Mouse (Mus musculus): ENCODE data around the gene Cntn5. TPM values are rescaled to one million over a fixed set of nuclear protein-coding genes. Genes with fewer than 3 reads are reported as not detected.

Gene Cntn5
- total RNA-seq, 2 experiments from 2014 or later, result not detected

DNA sequence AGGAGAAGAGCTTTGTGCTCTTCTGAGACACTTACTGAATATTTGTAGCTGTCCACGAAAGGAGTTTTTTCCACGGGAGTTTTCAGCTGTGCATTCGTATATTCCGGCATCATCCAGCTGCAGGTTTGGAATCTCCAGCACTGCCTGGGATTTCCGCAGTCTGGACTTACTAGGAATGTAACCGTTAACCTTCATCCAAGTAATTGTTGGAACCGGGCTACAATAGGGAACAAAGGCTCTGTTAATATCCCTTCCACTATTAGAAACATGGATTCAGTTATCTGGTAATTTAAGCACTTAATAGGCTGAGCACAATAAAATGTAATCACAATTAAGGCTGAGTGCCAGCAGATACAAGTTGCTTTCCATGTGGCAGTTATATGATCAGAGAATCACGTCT is 920.5 kb downstream of the Cntn5 start:
- no peak for ATAC-seq (replicated peaks; ENCODE audit: low FRiP score, poor library complexity, severe bottlenecking)

DNA sequence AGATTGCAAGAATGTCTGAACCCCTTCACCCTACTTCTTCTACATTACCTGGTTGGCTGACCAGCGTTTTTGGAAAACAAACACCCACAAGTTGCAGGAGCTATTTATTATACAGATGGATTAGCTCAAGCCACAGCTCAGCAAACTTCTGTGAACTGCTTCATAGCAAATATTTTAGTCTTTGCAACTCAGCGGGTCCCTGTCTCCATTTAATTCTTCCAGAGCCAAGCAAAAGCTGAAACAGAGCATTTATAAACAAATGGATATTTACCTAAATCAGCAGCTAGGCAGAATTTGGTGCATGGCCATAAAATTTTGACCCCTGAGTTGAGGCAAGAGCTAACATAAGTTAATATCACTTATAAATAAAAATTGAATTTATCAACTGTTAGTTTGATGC is 921.4 kb downstream of the Cntn5 start:
- no peak for ATAC-seq (replicated peaks; ENCODE audit: low FRiP score, poor library complexity, severe bottlenecking)

DNA sequence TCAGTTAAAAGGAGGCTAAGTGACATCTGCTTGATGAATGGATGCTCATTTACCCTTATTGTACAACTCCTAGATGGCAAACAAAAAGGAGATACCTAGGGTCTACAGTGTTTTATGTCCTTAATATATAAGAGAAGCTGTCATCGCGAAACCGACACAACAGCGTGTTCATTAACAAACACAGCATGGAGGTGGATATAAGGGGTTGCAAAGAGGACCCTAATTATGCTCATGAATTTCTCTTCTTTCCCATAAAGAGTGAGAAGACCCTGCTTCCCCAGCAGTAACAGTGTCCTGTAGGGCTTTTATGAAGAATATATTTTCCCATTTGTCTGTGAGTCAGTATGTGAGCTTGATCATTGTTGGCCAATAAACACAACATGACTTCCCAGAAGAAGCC is 939.2 kb downstream of the Cntn5 start:
- no peak for ATAC-seq (replicated peaks; ENCODE audit: low FRiP score, poor library complexity, severe bottlenecking)

DNA sequence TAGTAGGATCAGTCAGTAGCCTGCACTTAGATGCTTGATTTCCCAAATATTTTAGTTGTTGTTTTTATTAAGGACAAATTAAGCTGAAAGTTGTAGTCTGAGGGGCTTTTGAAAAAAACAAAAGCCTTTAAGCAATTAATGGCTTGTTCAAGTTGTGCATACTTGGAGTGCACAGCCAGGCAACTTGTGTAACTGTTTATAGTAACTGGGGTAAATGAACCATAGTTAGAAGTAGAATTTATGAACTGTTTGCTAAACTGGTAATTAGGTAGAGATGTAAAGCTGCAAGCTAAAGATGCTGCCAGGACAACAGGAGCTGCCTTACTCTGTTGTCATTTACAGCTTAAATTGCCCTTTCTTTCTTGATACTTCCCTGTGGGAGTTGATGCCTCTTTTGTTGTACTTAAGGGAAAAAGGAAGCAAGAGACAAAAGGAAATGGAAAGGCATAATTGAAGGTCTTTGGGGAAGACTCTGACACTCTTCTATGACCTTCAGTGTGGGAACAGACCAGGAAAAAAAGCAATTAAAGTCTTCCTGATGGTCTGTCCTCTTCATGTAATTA is 943.9 kb downstream of the Cntn5 start:
- no peak for ATAC-seq (replicated peaks; ENCODE audit: low FRiP score, poor library complexity, severe bottlenecking)

DNA sequence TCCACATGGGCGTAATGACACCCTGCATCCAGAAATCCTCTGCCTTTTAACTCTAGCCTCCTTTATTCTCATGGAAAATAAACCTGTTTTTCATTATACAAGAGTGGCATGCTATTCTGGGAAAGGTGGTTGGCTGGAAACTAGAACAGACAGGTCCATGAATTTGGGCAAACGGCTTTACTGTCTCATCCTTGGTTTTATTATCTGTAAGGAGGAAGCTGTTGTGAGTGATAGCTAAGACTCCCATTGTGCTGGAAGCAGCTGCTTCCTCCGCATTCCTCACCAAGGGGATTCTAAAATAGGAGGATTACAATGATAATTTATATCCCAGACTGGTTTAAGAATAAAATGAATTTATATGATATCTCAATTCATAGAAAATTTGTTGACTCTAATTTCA is 955.2 kb downstream of the Cntn5 start:
- no peak for ATAC-seq (replicated peaks; ENCODE audit: low FRiP score, poor library complexity, severe bottlenecking)

DNA sequence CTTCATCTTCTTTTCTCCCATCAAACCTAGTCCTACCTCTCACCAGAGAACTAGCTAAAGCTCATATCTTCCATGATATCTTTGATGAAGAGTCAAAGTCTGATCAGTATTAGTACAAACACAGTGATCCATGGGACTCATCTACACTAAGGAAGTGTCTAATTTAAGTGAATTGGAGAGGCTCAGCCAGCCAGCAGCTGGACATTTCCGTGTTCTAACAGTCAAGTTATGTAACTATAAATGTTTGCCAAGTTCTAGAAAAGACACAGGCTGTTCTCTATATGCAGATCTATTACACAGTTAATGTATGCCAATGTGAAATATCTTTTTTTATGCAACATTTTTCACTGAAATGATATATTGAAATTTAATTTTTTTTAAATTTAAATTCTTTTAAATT is 959.7 kb downstream of the Cntn5 start:
- no peak for ATAC-seq (replicated peaks; ENCODE audit: low FRiP score, poor library complexity, severe bottlenecking)

DNA sequence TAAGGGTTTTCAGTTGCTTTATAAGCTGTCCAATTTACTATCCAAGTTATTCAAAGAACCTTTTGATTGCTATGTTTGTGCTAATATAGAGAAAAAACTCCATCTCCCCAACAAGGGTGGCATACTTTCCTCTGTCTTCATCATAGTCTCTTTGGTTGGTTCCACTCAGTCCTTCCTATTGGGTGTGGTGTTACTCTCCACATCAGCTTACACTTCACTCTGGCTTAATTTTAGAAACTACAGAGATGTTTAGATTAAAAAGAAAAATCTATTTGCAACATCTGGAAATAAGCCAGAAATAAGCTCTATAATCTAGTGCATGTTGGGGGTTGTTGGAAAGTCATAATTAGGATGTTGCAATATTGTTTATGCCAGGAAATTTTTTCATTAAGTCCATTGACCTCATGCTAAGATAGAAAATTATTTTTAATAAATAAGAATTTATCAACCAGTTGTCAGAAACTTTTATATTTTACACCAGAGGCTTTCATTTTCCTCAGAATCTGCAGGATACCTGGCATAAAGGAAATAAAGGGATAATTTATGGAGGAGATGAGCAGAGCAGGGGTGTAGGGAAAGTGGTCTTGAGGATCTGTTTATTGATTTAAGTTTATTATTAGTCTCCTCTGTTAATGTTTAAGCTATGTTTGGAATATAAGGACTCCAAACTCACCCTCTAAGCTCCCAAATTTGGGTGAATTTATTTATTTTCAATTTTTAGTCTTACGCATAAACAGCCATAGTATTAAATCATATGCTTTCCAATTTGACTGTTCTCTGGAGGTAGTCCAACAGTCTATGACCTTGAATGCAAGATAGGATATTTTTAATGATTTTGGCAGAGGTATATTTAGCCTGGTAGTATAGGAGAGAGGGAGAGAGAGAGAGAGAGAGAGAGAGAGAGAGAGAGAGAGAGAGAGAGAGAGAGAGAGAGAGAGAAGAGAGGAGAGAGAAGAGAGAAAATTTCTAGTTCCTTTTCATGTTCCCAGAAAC is 966.8 kb downstream of the Cntn5 start:
- ATAC-seq (replicated peaks; ENCODE audit: low FRiP score, poor library complexity, severe bottlenecking), result no peak

DNA sequence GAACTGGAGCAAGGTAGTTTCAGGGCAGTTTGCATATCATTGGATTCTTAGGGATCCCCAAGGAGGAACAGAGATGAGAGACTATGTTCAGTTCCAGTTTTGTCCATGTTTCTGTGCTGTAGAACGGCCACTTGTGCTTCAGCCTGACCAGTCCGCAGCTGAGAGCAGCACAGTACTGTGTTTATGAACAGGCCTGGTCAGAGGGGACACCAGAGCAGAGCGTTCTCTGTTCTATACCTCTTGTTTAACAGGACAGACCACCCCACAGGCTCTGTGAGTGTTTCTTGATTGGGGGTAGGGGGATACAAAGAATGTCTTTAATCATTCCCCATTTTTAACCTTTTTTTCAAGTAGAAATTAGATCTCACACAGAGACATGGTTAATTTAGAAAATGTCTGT is 984.0 kb downstream of the Cntn5 start:
- no peak for ATAC-seq (replicated peaks; ENCODE audit: low FRiP score, poor library complexity, severe bottlenecking)

DNA sequence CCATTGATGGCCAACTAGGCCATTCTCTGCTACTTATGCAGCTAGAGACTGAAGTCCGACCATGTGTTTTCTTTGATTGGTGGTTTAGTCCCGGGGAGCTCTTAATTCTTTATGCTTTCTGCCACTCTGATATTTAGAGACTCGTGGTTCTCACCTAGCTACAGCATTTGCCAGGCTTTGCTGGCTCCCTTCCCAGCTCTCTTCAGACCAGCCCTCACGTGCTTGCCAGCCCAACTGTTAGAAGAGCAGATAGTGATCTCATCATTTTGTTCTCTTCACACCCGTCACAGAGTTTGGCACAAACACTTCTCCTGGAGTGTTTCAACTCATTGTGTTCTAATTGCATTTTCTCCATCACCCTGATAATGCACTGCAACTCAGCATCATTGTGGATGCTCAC is 1005.5 kb downstream of the Cntn5 start:
- no peak for ATAC-seq (replicated peaks; ENCODE audit: low FRiP score, poor library complexity, severe bottlenecking)

DNA sequence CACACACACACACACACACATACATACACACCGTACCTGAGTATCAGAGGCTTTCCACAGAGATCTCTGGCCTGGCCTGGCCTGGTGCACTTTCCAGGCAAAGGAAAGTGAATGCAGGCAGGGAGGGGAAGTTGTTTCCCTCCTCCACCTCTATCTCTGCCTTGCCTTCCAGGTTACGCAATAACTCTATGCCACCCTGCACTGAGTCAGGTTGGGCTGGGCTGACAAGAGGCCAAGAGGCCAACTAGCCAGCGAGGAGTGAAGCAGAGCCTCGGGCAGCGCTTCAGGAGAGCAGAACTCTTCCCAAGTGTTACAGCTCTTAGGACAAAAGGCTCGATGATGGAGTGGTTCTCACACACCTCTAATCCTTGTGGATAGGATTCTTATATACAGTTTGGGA is 1018.4 kb downstream of the Cntn5 start:
- no peak for ATAC-seq (replicated peaks; ENCODE audit: low FRiP score, poor library complexity, severe bottlenecking)

DNA sequence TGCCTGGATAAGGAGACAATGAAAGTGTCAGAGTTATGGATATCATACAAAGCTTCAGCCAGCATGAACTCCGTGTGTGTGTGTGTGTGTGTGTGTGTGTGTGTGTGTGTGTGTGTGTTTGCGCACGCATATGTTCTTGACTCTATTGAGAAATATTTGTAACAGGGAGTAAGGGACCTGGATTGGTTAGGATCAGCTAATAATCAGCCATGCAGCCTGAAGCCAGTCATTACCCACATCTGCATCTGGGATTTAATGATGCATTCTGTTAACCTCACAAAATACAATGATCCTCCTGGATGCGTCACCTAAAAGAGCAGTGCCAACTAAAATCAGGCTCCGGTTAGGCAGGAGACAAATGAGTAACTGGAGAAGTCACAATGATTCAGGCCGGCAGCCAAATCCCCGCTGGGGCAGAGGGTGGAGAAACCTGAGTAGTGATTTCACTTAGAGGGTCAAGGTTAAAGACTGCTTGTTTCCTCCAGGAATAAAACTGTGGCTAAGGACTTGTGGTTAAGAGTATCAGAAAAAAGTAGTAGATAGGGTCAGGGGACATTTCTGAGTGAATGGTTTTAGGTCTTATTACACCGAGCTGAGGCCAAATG is 1021.7 kb downstream of the Cntn5 start:
- no peak for ATAC-seq (replicated peaks; ENCODE audit: low FRiP score, poor library complexity, severe bottlenecking)

DNA sequence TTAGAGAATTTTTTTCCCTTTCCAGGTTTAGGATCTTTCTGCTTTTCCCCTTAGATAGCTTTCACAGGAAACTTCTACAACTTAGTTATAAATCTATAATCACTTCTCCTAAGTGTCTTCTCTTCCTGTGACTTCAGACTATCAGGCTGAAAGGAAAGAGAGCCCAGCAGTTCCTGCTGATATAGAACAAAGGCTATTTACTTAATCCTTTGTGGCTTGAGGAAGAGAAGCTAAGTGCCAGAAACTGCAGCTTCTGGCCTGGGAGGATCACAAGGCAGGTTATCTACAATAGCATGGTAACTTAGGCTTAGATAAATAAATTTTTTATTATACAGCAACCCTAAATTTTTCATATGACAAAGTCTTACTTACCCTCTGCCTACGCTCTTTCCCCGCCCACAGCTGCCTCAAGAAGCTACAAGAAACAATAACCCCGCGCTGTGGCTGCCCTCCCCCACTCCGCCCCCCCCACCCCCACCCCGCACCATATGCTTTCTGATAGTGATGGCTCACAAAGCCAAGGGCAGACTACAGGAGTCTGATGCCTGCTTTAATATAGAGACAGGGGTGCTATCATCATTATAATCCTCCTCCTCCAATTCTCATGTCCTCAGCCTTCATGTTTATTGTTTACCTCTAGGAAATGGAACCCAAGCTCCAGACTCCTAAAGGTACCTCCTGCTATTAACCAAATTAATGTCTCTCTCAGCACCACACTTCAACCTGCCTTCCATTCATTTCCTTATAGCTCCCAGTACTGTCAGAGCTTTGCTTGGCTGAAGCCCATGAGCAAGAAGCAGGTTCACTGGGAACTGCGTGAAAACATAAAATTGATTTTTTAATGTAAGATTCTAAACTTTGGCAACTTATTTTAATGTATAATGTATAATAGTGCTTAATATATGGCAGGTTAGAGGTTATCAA is 1032.2 kb downstream of the Cntn5 start:
- ATAC-seq (replicated peaks; ENCODE audit: low FRiP score, poor library complexity, severe bottlenecking), result no peak

DNA sequence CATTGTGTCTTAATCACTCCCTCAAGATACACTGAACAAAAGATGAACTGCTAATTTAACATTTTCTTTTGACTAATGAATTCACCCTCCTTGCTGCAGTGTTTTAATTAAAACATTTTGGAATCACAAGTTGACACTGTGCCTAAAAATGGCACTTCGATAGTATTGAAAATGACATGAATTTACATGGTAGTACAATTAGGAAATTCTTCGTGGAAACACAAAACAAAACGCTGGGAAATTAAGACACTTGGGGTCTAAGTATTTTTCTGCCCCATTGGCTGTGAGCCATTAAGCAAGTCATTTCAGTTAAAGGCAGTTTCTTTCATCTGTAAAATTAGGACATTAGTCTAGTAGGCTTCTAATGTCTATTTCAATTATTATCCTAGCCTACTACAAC is 1043.9 kb downstream of the Cntn5 start:
- ATAC-seq (replicated peaks; ENCODE audit: low FRiP score, poor library complexity, severe bottlenecking), result no peak

DNA sequence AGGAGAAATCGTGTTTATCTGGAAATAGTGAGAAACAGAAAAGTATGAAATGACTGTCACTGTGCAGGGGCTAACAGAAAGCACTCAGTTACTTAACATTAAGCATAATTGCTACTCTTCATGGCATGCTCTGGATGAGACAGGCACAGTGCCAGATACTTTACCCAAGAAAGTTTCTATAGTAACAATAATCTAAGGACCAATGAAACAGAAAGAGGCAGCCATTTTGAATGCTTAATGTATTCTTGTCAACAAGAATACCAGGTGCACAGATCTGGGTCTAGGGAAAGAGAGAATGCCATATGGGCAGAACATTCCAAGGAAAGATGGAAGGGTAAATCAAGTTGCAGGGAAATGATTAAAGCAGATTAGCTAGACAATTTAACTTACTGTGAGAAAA is 1045.3 kb downstream of the Cntn5 start:
- ATAC-seq (replicated peaks; ENCODE audit: low FRiP score, poor library complexity, severe bottlenecking), result no peak

DNA sequence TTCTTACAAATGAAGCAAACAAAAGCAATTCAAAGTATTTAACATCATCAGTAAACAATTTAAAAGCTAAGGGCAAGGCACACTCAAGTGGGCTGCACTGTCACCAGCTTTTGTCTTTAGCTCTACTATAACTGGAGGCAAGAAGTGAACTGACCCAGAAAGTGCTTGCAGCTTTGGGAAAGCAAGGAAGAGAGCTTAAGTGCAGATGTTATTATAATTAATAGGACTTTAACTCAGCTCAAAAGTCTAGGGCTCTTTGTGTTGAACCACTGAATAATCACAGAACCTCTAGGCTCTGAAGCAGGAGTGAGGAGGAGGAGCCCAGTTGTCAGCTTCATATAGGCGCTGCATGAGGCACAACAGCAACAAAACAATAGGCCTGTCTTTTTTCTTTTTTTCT is 1049.8 kb downstream of the Cntn5 start:
- ATAC-seq (replicated peaks; ENCODE audit: low FRiP score, poor library complexity, severe bottlenecking), result no peak

DNA sequence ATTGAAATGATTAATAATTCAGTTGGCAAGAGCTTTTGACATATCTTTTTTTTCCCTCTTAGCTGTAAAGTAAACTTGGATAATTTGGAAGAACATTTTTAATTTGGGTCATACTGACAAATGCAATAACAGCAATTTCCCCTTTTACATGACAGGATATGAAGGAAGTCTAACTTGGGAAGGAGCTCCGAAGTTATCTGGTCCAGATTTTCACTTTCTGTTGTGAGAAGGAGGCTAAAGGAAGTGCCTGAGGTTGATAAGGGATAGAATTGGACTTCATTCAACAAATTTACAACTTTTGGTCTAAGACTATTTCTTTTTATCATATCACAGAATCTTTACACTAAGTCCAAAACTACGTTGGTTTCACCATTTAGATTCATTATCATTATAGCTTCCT is 1074.3 kb downstream of the Cntn5 start:
- no peak for ATAC-seq (replicated peaks; ENCODE audit: low FRiP score, poor library complexity, severe bottlenecking)

DNA sequence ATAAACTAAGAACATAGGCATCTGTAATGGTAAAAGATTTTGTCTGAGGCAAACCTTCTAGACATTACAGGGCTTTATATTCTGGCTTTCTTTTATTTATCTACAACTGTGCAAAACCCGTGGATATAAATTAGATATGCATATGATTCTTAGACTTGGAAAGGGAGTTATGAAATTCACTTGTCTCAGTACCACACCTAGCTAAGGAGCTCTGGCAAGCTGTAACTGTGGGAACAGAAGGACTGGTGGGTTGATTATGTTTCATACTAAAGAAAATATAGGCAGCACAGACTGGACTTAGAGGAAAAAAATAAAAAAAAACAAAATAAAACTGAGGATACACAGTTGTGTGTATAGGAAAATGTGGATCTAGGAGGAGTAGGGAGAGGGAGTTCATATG is 1084.6 kb downstream of the Cntn5 start:
- ATAC-seq (replicated peaks; ENCODE audit: low FRiP score, poor library complexity, severe bottlenecking), result no peak

DNA sequence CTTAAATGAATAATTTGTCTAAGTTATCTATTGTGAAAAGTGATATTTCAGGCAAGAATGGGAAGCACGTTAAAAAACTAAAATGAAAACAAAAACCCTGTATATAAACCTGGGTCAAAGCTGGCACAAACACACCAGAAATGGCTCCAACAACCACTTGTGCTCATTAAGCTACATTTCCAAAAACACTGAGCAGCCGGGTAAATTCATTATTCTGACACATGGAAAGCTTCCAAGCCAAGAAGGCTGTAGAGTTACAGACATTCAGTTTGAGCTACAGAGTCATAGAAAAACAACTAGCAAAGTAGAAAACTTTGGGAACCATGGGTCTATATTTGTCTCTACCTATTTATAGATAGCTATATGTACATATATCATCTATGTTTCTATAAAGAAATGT is 1087.1 kb downstream of the Cntn5 start:
- no peak for ATAC-seq (replicated peaks; ENCODE audit: low FRiP score, poor library complexity, severe bottlenecking)

DNA sequence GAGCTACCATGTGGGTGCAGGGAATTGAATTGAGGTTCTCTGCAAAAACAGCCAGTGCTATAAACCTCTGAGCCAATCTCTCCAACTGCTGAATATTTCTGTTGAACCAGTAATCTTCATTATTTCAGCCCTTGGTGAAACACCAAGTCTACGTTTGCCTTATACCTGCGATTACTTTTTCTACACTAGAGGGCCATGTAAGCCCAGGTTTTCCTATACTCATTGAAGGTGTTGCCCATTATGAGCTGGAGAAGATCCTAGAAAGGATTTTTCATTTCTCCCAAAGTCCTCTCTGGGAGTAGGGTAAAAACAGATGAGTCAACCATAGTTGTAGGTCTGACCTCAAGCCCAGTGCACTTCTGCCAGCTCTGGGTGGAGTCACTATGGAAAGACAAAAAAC is 1105.0 kb downstream of the Cntn5 start:
- no peak for ATAC-seq (replicated peaks; ENCODE audit: low FRiP score, poor library complexity, severe bottlenecking)

DNA sequence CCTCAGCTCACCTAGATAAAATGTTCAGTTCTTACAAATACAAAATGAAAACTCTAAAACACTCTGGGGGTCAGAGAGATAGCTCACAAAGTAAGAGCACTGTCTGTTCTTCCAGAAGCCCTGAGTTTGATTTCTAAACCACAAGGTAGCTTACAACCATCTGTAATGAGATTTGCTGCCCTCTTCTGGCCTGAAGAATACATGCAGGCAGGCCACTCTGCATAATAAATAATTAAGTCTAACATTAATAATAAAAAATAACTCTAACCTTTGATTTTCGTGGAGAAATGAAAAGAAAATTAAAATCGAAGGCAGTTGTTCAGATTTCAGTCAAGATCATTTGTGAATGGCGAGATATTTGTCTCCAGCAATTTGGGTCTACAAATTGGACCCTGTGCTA is 1120.9 kb downstream of the Cntn5 start:
- no peak for ATAC-seq (replicated peaks; ENCODE audit: low FRiP score, poor library complexity, severe bottlenecking)
